Mouse (Mus musculus): Measurements from ENCODE around the gene Gucy1b2.

DNA sequence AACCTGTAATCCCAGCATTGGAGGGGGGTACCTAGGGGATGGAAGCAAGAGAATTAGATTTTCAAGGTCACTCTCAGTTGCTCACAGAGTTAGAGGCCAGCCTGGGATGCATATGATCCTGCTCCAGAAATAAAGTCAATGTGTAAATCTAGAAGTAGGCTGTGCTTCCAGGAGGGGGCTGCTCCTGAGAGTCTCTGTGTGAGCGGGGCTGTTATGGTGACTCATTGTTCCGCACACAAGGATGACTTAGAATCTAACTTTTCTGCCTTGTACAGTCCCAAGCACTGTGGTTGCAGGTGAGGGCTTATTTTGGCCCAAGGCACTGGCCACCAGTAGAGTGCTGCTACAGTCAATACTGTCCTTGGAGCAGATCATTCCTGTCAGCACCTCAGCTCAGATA lies 76.7 kb downstream of the Gucy1b2 start:
- TF ChIP-seq CTCF (IDR thresholded peaks at IDR 0.05) (no peak), EP300 (IDR thresholded peaks at IDR 0.05) (no peak)

Measured in lung, postnatal 0 days (tissue).